In genomic region chr6:73868683-73869082, GRCm38 (mm10) we compare ENCODE assay signal across 18 mouse cellular contexts.
DNase-seq lines count a peak whose midpoint lies in the region; ATAC-seq and TF ChIP-seq lines count a peak whose summit lies in the region.
"Had no signal": no experiment of that assay in that cellular context is flagged by ENCODE, and none has a peak within 500 bp of the region (broad histone marks: within the 10 kb centered on the region; RNA-seq: fewer than 3 reads in every experiment).

No protein-coding gene starts in this region.

- no peak overlapping the region for H3K4me3 ChIP-seq in left cerebral cortex, adult 2 months
- H3K4me3 ChIP-seq: embryonic facial prominence, embryonic 10.5 days; embryonic facial prominence, embryonic 12.5 days had no signal

- ATAC-seq in frontal cortex, adult (ENCODE audit: low TSS enrichment) = peak; percentile 98
- ATAC-seq: forebrain, embryonic 14.5 days; forebrain, embryonic 16.5 days had no signal

- no peak for DNase-seq in frontal cortex, postnatal 25 days (ENCODE audit: low spot score in 2 of 2)
- DNase-seq in left cerebral cortex, adult 2 months (ENCODE audit: extremely low spot score in 1 of 2, low spot score in 2 of 2) = no peak
- no peak for DNase-seq in left cerebral cortex, adult 8-10 months (ENCODE audit: low spot score in 2 of 2)
- peak; percentile 38 for DNase-seq in telencephalon, adult 2 months (ENCODE audit: low read depth, low spot score)
- DNase-seq in spleen, postnatal 14 days (ENCODE audit: low spot score in 2 of 2) = no peak
- DNase-seq: adrenal gland, adult 2 months; adrenal gland, postnatal 10 days; adrenal gland, postnatal 25 days; cerebellum, adult 11-12 months; cerebellum, adult 2 months; cerebellum, adult 9-10 months; cerebellum, postnatal 10 days; cerebellum, postnatal 25 days had no signal

- intact Hi-C loops in left cerebral cortex, adult 2 months (cut with DNase I) = loop anchor here (10.0 kb wide), 1 partner anchor 224 kb away; no protein-coding TSS in a partner anchor

- peak overlapping the region; percentile 19; the same call in 1 of the 2 replicates for H3K27ac ChIP-seq in left cerebral cortex, adult 2 months
- H3K27ac ChIP-seq: embryonic facial prominence, embryonic 10.5 days; embryonic facial prominence, embryonic 12.5 days had no signal

- no peak for TF ChIP-seq CTCF in left cerebral cortex, adult 2 months (IDR thresholded peaks at IDR 0.05)
